Mouse (Mus musculus): ENCODE results near the gene Ly75. TPM values are rescaled to one million over a fixed set of nuclear protein-coding genes. Genes with fewer than 3 reads are reported as not detected.

Gene Ly75
- polyA plus RNA-seq, 1 experiment: 0.42 TPM

DNA sequence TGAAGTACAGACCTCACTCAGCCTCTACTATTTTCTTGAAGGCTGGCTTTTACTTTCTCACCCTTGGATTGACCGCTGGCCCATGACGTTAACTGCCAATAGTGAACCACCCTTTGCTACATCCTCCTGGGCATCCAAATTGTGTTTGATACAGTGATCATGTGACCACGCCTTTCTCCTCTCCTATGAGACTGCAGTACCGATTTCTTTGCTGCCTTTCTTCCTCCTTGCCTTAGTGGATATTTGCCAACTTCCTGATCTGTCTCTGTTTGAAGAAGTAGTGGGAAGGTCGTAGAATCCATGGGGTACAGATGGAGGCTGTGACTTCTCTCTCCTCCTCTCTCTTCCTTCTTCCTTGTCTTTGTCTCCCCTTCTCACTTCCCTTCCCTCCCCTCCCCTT lies 22.3 kb upstream of the Ly75 start:
- H3K27ac ChIP-seq (ENCODE audit: insufficient read depth, low read depth, low read length): no peak overlapping the region
- H3K4me1 ChIP-seq (ENCODE audit: control insufficient read depth, insufficient read depth, low read length): peaks cover 20% of the 10 kb centered on the region
- TF ChIP-seq POLR2A (IDR thresholded peaks at IDR 0.05; ENCODE audit: borderline replicate concordance, low read depth, low read length) (no peak), CTCF (IDR thresholded peaks at IDR 0.05; ENCODE audit: low read depth, low read length) (no peak)
- no peak overlapping the region for H3K4me3 ChIP-seq (ENCODE audit: insufficient read depth, low read length)

- Histone ChIP-seq H3K4me1 (ENCODE audit: control insufficient read depth, insufficient read depth, low read length) (peaks cover 20% of the 10 kb centered on the region), H3K4me3 (ENCODE audit: insufficient read depth, low read length) (no peak overlapping the region), H3K27ac (ENCODE audit: insufficient read depth, low read depth, low read length) (no peak overlapping the region)
- no peak for TF ChIP-seq CTCF (IDR thresholded peaks at IDR 0.05; ENCODE audit: low read depth, low read length)
- no peak for TF ChIP-seq POLR2A (IDR thresholded peaks at IDR 0.05; ENCODE audit: borderline replicate concordance, low read depth, low read length)
Observed at GRCm38 (mm10) chr2:60404763-60405162, 21.7 kb upstream of the Ly75 start.

- Histone ChIP-seq H3K4me1 (ENCODE audit: control insufficient read depth, insufficient read depth, low read length) (peaks cover 13% of the 10 kb centered on the region), H3K4me3 (ENCODE audit: insufficient read depth, low read length) (no peak overlapping the region), H3K27ac (ENCODE audit: insufficient read depth, low read depth, low read length) (no peak overlapping the region)
- TF ChIP-seq POLR2A (IDR thresholded peaks at IDR 0.05; ENCODE audit: borderline replicate concordance, low read depth, low read length) (no peak), CTCF (IDR thresholded peaks at IDR 0.05; ENCODE audit: low read depth, low read length) (no peak)
Observed at GRCm38 (mm10) chr2:60401694-60402093, 18.6 kb upstream of the Ly75 start.

- Histone ChIP-seq H3K27ac (ENCODE audit: insufficient read depth, low read depth, low read length) (no peak overlapping the region), H3K4me3 (ENCODE audit: insufficient read depth, low read length) (no peak overlapping the region), H3K4me1 (ENCODE audit: control insufficient read depth, insufficient read depth, low read length) (no peaks in the 10 kb centered on the region)
- no peak for TF ChIP-seq CTCF (IDR thresholded peaks at IDR 0.05; ENCODE audit: low read depth, low read length)
- no peak for TF ChIP-seq POLR2A (IDR thresholded peaks at IDR 0.05; ENCODE audit: borderline replicate concordance, low read depth, low read length)
Observed at GRCm38 (mm10) chr2:60393786-60394185, 10.7 kb upstream of the Ly75 start.

DNA sequence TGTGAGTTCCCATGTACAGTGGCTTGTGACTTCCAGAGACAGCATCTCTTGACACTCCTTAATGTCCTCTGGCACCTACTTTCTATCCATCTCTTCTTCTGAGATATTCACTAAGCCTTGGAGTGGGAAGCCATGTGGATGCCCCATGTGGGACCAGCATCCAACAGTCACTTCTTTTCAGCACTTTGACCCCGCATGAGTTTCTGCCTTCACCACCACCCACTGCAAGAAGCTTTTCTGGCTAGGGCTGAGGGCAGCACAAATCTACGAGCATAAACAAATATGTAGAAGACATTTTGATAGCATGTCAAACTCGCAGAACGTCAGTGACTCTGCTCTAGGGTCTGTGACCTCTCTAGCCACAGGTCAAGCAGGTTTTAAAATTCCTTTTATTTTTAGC lies 9.2 kb upstream of the Ly75 start:
- H3K4me3 ChIP-seq (ENCODE audit: insufficient read depth, low read length): no peak overlapping the region
- TF ChIP-seq POLR2A (IDR thresholded peaks at IDR 0.05; ENCODE audit: borderline replicate concordance, low read depth, low read length) (no peak), CTCF (IDR thresholded peaks at IDR 0.05; ENCODE audit: low read depth, low read length) (no peak)

GRCm38 (mm10) chr2:60387363-60387762 lies 4.3 kb upstream of the Ly75 start:
- Histone ChIP-seq H3K4me1 (ENCODE audit: control insufficient read depth, insufficient read depth, low read length) (no peaks in the 10 kb centered on the region), H3K27ac (ENCODE audit: insufficient read depth, low read depth, low read length) (no peak overlapping the region), H3K4me3 (ENCODE audit: insufficient read depth, low read length) (no peak overlapping the region)
- TF ChIP-seq POLR2A (IDR thresholded peaks at IDR 0.05; ENCODE audit: borderline replicate concordance, low read depth, low read length): no peak
- TF ChIP-seq CTCF (IDR thresholded peaks at IDR 0.05; ENCODE audit: low read depth, low read length): no peak

More for the DNA sequence above, 9.2 kb upstream of the Ly75 start:
- Histone ChIP-seq H3K4me1 (ENCODE audit: control insufficient read depth, insufficient read depth, low read length) (no peaks in the 10 kb centered on the region), H3K27ac (ENCODE audit: insufficient read depth, low read depth, low read length) (no peak overlapping the region)

DNA sequence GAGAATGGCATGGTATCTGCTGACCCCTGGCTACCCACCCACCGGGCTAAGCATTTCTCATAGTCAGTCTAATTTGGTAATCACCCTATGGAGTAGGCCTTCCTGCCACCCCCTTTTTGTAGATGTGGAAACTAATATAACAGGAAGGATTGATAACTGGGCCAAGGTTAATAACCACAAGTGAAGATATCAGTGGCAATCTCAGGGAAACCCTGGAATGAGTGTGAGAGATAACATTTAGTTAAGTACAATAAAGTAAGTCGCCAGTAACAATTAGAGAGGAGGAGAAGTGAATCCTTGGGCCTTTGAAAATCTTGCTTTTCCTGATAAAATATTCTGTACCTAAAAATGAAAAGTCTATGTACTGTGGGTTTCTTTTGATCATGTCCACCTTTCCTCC lies 3.7 kb upstream of the Ly75 start:
- Histone ChIP-seq H3K27ac (ENCODE audit: insufficient read depth, low read depth, low read length) (no peak overlapping the region), H3K4me1 (ENCODE audit: control insufficient read depth, insufficient read depth, low read length) (no peaks in the 10 kb centered on the region), H3K4me3 (ENCODE audit: insufficient read depth, low read length) (no peak overlapping the region)
- TF ChIP-seq CTCF (IDR thresholded peaks at IDR 0.05; ENCODE audit: low read depth, low read length) (no peak), POLR2A (IDR thresholded peaks at IDR 0.05; ENCODE audit: borderline replicate concordance, low read depth, low read length) (no peak)

DNA sequence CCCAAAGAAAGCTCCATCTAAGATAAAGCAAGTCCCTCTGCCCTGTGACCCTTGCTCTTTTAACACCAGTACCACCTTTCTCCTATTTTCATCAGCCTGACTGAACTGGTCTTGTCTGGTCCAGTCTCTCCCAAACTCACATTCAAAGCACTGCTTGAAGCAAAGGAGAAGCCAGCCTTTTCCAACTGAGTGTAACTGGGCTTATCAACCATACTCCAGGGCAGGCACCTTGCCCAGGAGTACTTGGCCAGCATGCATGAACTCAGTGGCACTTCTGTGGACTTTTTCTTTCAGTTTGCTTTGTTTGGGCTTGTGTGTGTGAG lies 1.6 kb upstream of the Ly75 start:
- Histone ChIP-seq H3K4me3 (ENCODE audit: insufficient read depth, low read length) (no peak overlapping the region), H3K27ac (ENCODE audit: insufficient read depth, low read depth, low read length) (no peak overlapping the region), H3K4me1 (ENCODE audit: control insufficient read depth, insufficient read depth, low read length) (no peaks in the 10 kb centered on the region)
- TF ChIP-seq POLR2A (IDR thresholded peaks at IDR 0.05; ENCODE audit: borderline replicate concordance, low read depth, low read length): no peak
- TF ChIP-seq CTCF (IDR thresholded peaks at IDR 0.05; ENCODE audit: low read depth, low read length): no peak

DNA sequence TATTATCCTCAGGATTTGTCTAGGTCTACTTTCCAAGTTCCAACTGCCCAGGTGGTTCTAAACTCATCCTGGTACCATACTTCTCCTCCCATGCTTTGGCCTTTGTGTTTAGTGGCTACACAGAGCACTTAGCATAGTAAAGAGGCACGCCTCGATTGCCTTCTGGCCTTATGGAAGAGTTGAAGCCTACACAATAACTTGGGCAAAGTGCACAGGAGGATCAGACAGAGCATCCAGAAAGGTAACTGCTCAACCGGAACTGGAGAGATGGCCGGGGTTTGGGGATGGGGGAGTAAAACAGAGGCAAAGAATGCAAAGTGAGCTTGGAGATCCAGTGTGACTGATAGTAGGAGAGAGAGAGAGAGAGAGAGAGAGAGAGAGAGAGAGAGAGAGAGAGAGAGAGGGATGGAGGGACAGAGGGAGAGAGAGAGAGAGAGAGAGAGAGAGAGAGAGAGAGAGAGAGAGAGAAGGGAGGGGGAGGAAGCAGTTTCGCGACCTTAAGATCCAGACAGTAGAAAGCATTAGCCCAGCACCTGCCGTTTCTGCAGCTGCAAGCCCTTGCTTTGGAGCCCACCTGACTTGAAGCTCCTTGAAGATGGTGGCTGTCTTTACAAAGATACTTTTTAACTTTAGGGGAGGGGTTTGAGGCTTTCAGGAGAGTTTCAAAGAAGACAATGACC lies 1.1 kb upstream of the Ly75 start:
- Histone ChIP-seq H3K4me1 (ENCODE audit: control insufficient read depth, insufficient read depth, low read length) (no peaks in the 10 kb centered on the region), H3K27ac (ENCODE audit: insufficient read depth, low read depth, low read length) (no peak overlapping the region), H3K4me3 (ENCODE audit: insufficient read depth, low read length) (no peak overlapping the region)
- no peak for TF ChIP-seq CTCF (IDR thresholded peaks at IDR 0.05; ENCODE audit: low read depth, low read length)
- TF ChIP-seq POLR2A (IDR thresholded peaks at IDR 0.05; ENCODE audit: borderline replicate concordance, low read depth, low read length): no peak

- no peak overlapping the region for H3K4me3 ChIP-seq (ENCODE audit: insufficient read depth, low read length)
- no peaks in the 10 kb centered on the region for H3K4me1 ChIP-seq (ENCODE audit: control insufficient read depth, insufficient read depth, low read length)
- TF ChIP-seq POLR2A (IDR thresholded peaks at IDR 0.05; ENCODE audit: borderline replicate concordance, low read depth, low read length): no peak
- TF ChIP-seq CTCF (IDR thresholded peaks at IDR 0.05; ENCODE audit: low read depth, low read length): no peak
- no peak overlapping the region for H3K27ac ChIP-seq (ENCODE audit: insufficient read depth, low read depth, low read length)
Observed at GRCm38 (mm10) chr2:60382346-60382745, 757 bp downstream of the Ly75 start.

DNA sequence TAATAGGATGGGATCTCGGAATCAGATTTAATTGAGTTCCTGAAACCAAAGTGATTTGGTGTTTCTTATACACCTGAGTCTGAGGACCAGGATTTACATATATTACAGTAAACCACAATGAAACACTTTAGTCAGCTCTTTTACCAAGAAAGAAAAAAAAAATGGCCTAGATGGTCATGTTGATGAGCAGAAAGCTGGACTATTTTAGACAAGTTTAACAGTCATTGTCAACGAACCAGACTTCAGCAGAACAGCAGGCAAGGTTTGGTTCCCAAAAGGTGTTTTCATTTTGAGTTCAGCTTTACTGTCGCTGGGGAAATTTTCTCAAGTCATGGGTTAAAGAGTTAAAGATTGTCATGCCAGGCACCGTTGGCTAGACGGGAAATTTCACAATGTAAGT lies 5.8 kb downstream of the Ly75 start:
- Histone ChIP-seq H3K4me1 (ENCODE audit: control insufficient read depth, insufficient read depth, low read length) (no peaks in the 10 kb centered on the region), H3K4me3 (ENCODE audit: insufficient read depth, low read length) (no peak overlapping the region), H3K27ac (ENCODE audit: insufficient read depth, low read depth, low read length) (no peak overlapping the region)
- TF ChIP-seq POLR2A (IDR thresholded peaks at IDR 0.05; ENCODE audit: borderline replicate concordance, low read depth, low read length) (no peak), CTCF (IDR thresholded peaks at IDR 0.05; ENCODE audit: low read depth, low read length) (no peak)
